Mouse (Mus musculus): ENCODE measurements around the gene Muc1. TPM values are rescaled to one million over a fixed set of nuclear protein-coding genes. Genes with fewer than 3 reads are reported as not detected.

The Muc1 gene
- total and polyA plus RNA-seq, 3 experiments: 0.09 to 0.60 (median 0.38) TPM

DNA sequence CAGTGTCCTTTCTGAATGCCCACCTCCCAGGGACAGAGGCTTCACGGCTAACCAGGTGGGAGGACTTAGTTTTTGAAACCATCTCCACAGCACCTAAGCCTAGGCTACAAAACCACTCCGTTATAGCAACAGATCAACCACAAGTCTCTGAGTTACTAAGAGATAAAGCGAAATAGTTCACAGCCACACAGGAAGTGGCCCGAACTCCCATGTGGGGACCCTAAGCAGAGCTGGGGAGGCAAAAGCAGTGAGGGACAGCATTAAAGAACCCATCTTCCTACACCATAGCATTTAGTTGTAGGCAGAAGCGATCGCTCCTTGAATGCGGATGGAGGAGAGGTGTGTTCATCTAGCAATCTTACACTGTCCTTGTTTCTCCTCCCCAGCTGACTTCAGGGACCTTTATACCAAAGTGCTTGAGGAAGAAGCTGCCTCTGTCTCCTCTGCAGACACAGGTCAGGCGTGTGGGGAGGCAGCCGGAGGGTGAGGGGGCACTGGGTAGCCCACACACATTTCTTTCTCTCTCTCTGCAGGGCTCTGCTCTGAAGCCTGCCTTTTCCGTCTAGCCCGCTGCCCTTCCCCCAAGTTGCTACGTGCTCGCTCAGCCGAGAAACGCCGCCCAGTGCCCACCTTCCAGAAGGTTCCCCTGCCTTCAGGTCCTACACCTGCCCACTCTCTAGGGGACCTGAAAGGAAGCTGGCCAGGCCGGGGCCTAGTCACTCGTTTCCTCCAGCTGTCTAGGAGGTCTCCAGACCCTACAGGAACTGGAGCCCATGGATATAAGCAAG lies 41.0 kb upstream of the Muc1 start:
- Histone ChIP-seq H3K36me3 (replicated peaks in 1 of 2; ENCODE audit: control insufficient read depth in 1 of 2, insufficient read depth in 1 of 2, low read length in 1 of 2) (peaks cover 27 to 77% of the 10 kb centered on the region in 2 experiments), H3K4me3 (replicated peaks in 1 of 3; ENCODE audit: low read depth in 2 of 3, low read length in 2 of 3, poor library complexity in 1 of 3) (no peak overlapping the region), H3K4me2 (ENCODE audit: insufficient read depth, low read depth, poor library complexity, severe bottlenecking) (no peak overlapping the region), H3K9ac (ENCODE audit: insufficient read depth, low read depth) (no peak overlapping the region), H3K4me1 (ENCODE audit: control insufficient read depth in 1 of 2, insufficient read depth in 2 of 2) (no peaks in the 10 kb centered on the region), H3K9me3 (replicated peaks; ENCODE audit: low read length) (no peaks in the 10 kb centered on the region), H3K27ac (ENCODE audit: insufficient read depth, low read depth) (no peak overlapping the region), H3K79me2 (replicated peaks; ENCODE audit: control insufficient read depth, extremely low read depth, insufficient read depth, poor library complexity, severe bottlenecking) (no peaks in the 10 kb centered on the region), H3K27me3 (replicated peaks) (no peaks in the 10 kb centered on the region)
- TF ChIP-seq BHLHE40 (IDR thresholded peaks at IDR 0.05; ENCODE audit: low read depth, low read length): no peak
- TF ChIP-seq ETS1 (conservative IDR thresholded peaks at IDR 0.05; ENCODE audit: low read depth, low read length): no peak
- TF ChIP-seq ZC3H11A (IDR thresholded peaks at IDR 0.05; ENCODE audit: low read depth, low read length): no peak
- no peak for TF ChIP-seq USF1 (IDR thresholded peaks at IDR 0.05; ENCODE audit: low read depth, low read length)
- TF ChIP-seq POLR2AphosphoS2 (IDR thresholded peaks at IDR 0.05; ENCODE audit: low read depth, low read length): no peak
- TF ChIP-seq KAT2A (IDR thresholded peaks at IDR 0.05; ENCODE audit: insufficient replicate concordance, low read length): no peak
- TF ChIP-seq MAFK (IDR thresholded peaks at IDR 0.05; ENCODE audit: insufficient replicate concordance, low read length): no peak
- TF ChIP-seq PAX5 (IDR thresholded peaks at IDR 0.05; ENCODE audit: low read length): no peak
- dilution Hi-C loops (cut with MboI; ENCODE audit: extremely low pct_ligation_motif_present, extremely low pct_unique_long_range_greater_than_20kb, low sequenced_read_pairs): no loop called here
- no peak for DNase-seq (ENCODE audit: extremely low read depth)
- in situ Hi-C loops (cut with MboI; ENCODE audit: low pct_ligation_motif_present, low pct_unique_long_range_greater_than_20kb, low sequenced_read_pairs): no loop called here

DNA sequence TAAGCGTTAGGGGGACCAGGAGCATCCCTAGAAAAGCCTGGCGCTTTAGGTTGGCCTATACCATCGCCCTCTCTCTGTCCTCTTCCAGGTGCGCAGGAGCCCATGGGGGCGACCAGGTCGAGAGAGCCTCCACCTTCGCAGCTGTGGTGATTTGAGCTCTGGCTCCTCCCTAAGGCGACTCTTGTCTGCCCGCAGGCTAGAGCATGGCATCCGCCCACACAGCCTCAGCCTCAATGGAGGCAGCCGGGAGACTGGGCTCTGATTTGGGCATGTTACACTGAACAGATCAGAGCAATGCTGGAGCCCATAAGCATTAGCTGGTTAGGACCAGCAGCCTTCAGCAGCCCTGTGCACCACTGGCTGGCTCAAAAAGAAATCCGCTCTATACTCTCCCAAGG lies 40.4 kb upstream of the Muc1 start:
- no peaks in the 10 kb centered on the region for H3K4me1 ChIP-seq (ENCODE audit: control insufficient read depth in 1 of 2, insufficient read depth in 2 of 2)
- in situ Hi-C loops (cut with MboI; ENCODE audit: low pct_ligation_motif_present, low pct_unique_long_range_greater_than_20kb, low sequenced_read_pairs) (no loop called here), dilution Hi-C loops (cut with MboI; ENCODE audit: extremely low pct_ligation_motif_present, extremely low pct_unique_long_range_greater_than_20kb, low sequenced_read_pairs) (no loop called here)
- H3K79me2 ChIP-seq (replicated peaks; ENCODE audit: control insufficient read depth, extremely low read depth, insufficient read depth, poor library complexity, severe bottlenecking): no peaks in the 10 kb centered on the region
- no peak for TF ChIP-seq CTCF (conservative IDR thresholded peaks at IDR 0.05 in 1 of 2, IDR thresholded peaks at IDR 0.05 in 1 of 2; ENCODE audit: low read depth in 2 of 2, low read length in 2 of 2)
- no peak for TF ChIP-seq RAD21 (IDR thresholded peaks at IDR 0.05; ENCODE audit: low read depth, low read length)
- TF ChIP-seq POLR2AphosphoS2 (IDR thresholded peaks at IDR 0.05; ENCODE audit: low read depth, low read length): no peak
- TF ChIP-seq RCOR1 (conservative IDR thresholded peaks at IDR 0.05; ENCODE audit: low read depth, low read length): no peak
- no peak for TF ChIP-seq MAX (IDR thresholded peaks at IDR 0.05; ENCODE audit: low read length)
- no peak for TF ChIP-seq ETS1 (conservative IDR thresholded peaks at IDR 0.05; ENCODE audit: low read depth, low read length)
- no peak for TF ChIP-seq KAT2A (IDR thresholded peaks at IDR 0.05; ENCODE audit: insufficient replicate concordance, low read length)
- no peak for TF ChIP-seq E2F4 (IDR thresholded peaks at IDR 0.05; ENCODE audit: insufficient replicate concordance, low read depth, low read length)
- TF ChIP-seq MAZ (IDR thresholded peaks at IDR 0.05; ENCODE audit: low read depth, low read length): no peak
- TF ChIP-seq EP300 (IDR thresholded peaks at IDR 0.05; ENCODE audit: low read length): no peak
- H3K27ac ChIP-seq (ENCODE audit: insufficient read depth, low read depth): no peak overlapping the region
- no peak overlapping the region for H3K4me3 ChIP-seq (replicated peaks in 1 of 3; ENCODE audit: low read depth in 2 of 3, low read length in 2 of 3, poor library complexity in 1 of 3)
- H3K9ac ChIP-seq (ENCODE audit: insufficient read depth, low read depth): no peak overlapping the region
- no peaks in the 10 kb centered on the region for H3K9me3 ChIP-seq (replicated peaks; ENCODE audit: low read length)
- no peak overlapping the region for H3K4me2 ChIP-seq (ENCODE audit: insufficient read depth, low read depth, poor library complexity, severe bottlenecking)
- H3K27me3 ChIP-seq (replicated peaks): no peaks in the 10 kb centered on the region
- no peak for DNase-seq (ENCODE audit: extremely low read depth)
- H3K36me3 ChIP-seq (replicated peaks in 1 of 2; ENCODE audit: control insufficient read depth in 1 of 2, insufficient read depth in 1 of 2, low read length in 1 of 2): peaks cover 21 to 72% of the 10 kb centered on the region in 2 experiments
